18 mouse cellular contexts compared by ENCODE assay signal in the genomic region with DNA sequence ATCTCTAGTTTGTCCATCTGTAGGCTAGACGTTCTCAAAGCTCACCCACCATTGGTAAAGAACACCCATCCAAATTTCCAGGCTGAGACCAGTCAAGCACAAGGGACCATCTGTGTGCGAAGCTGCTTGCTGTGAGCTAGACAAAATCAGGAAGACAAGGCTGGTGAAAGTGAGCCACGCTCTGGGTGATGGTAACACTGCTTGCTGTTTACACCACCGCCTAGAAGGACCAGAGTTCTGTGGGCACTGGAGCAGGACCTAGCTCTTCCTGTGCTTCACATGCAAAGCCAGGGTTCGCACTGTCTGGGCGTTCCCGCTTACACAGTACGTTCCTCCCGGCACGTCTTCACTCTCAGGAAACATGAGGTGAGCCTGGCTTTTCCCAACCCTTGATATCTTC. TPM values are rescaled to one million over a fixed set of nuclear protein-coding genes. Genes with fewer than 3 reads are reported as not detected.
DNase-seq lines count a peak whose midpoint lies in the region; ATAC-seq and TF ChIP-seq lines count a peak whose summit lies in the region.
"Had no signal": no experiment of that assay in that cellular context is flagged by ENCODE, and none has a peak within 500 bp of the region (broad histone marks: within the 10 kb centered on the region; RNA-seq: fewer than 3 reads in every experiment).

No protein-coding gene starts in this region.

- no peaks in the 10 kb centered on the region for H3K27me3 ChIP-seq in CH12.LX (replicated peaks)
- H3K27me3 ChIP-seq in liver, embryonic 15.5 days: no peaks in the 10 kb centered on the region
- H3K27me3 ChIP-seq: limb, embryonic 12.5 days; neural tube, embryonic 12.5 days had no signal

- ATAC-seq in liver, embryonic 15.5 days (ENCODE audit: insufficient read depth): no peak
- ATAC-seq in frontal cortex, adult (ENCODE audit: low TSS enrichment): no peak

- TF ChIP-seq CTCF in layer of hippocampus, adult 2 months (conservative IDR thresholded peaks at IDR 0.05): no peak
- no peak for TF ChIP-seq CTCF in CH12.LX (conservative IDR thresholded peaks at IDR 0.05 in 1 of 2, IDR thresholded peaks at IDR 0.05 in 1 of 2; ENCODE audit: low read depth in 2 of 2, low read length in 2 of 2)

- no peak overlapping the region for H3K4me2 ChIP-seq in CH12.LX (ENCODE audit: insufficient read depth, low read depth, poor library complexity, severe bottlenecking)
- no peak overlapping the region for H3K4me2 ChIP-seq in liver, embryonic 15.5 days
- H3K4me2 ChIP-seq: heart, embryonic 11.5 days; limb, embryonic 12.5 days; neural tube, embryonic 12.5 days had no signal

- peaks cover 16 to 52% of the 10 kb centered on the region in 2 experiments for H3K4me1 ChIP-seq in CH12.LX (ENCODE audit: control insufficient read depth in 1 of 2, insufficient read depth in 2 of 2)
- H3K4me1 ChIP-seq in liver, embryonic 15.5 days (replicated peaks): peaks cover 53% of the 10 kb centered on the region

- dilution Hi-C loops in CH12.LX (cut with MboI; ENCODE audit: extremely low pct_ligation_motif_present, extremely low pct_unique_long_range_greater_than_20kb, low sequenced_read_pairs): no loop called here

- no peak for TF ChIP-seq EP300 in CH12.LX (IDR thresholded peaks at IDR 0.05; ENCODE audit: low read length)

- TF ChIP-seq RAD21 in CH12.LX (IDR thresholded peaks at IDR 0.05; ENCODE audit: low read depth, low read length): no peak

- in situ Hi-C loops in CH12.LX (cut with MboI; ENCODE audit: low pct_ligation_motif_present, low pct_unique_long_range_greater_than_20kb, low sequenced_read_pairs): no loop called here

- H3K9ac ChIP-seq in CH12.LX (ENCODE audit: insufficient read depth, low read depth): no peak overlapping the region
- H3K9ac ChIP-seq in liver, embryonic 15.5 days: no peak overlapping the region
- H3K9ac ChIP-seq: limb, embryonic 12.5 days; neural tube, embryonic 12.5 days had no signal

- peak overlapping the region; percentile 46; the same call in 1 of the 2 replicates for H3K27ac ChIP-seq in layer of hippocampus, adult 2 months
- no peak overlapping the region for H3K27ac ChIP-seq in CH12.LX (ENCODE audit: insufficient read depth, low read depth)
- peak overlapping the region; percentile 71; the same call in 1 of the 2 replicates for H3K27ac ChIP-seq in liver, embryonic 15.5 days (replicated peaks)
- H3K27ac ChIP-seq: limb, embryonic 12.5 days; neural tube, embryonic 12.5 days had no signal

- no peaks in the 10 kb centered on the region for H3K36me3 ChIP-seq in CH12.LX (replicated peaks in 1 of 2; ENCODE audit: control insufficient read depth in 1 of 2, insufficient read depth in 1 of 2, low read length in 1 of 2)
- 0 out of 2 replicates have a peak, but pooled peaks cover 9% of the 10 kb centered on the region for H3K36me3 ChIP-seq in liver, embryonic 15.5 days (replicated peaks)
- H3K36me3 ChIP-seq: limb, embryonic 12.5 days; neural tube, embryonic 12.5 days had no signal

- no peaks in the 10 kb centered on the region for H3K79me2 ChIP-seq in CH12.LX (replicated peaks; ENCODE audit: control insufficient read depth, extremely low read depth, insufficient read depth, poor library complexity, severe bottlenecking)

- no peak for DNase-seq in layer of hippocampus, adult 2 months (ENCODE audit: low spot score in 2 of 2)
- no peak for DNase-seq in layer of hippocampus, adult 11-12 months (ENCODE audit: low spot score)
- peak; percentile 69 for DNase-seq in CH12.LX (ENCODE audit: extremely low read depth)
- peak; percentile 43 to 58 for DNase-seq in cerebellum, adult 18-20 months
- DNase-seq in left cerebral cortex, adult 8-10 months (ENCODE audit: low spot score in 2 of 2): no peak
- DNase-seq in thymus, postnatal 25 days: no peak
- DNase-seq: adrenal gland, postnatal 25 days; heart, postnatal 4 days; kidney, adult 8-10 months; right cerebral cortex, postnatal 25 days; thymus, postnatal 36 days had no signal

- WGBS in liver, embryonic 15.5 days (ENCODE audit: insufficient replicate concordance): 79% methylated on average over 10 of the region's 10 CpGs

- no peak for TF ChIP-seq POLR2A in CH12.LX (IDR thresholded peaks at IDR 0.05; ENCODE audit: low read depth, low read length)

- no peak overlapping the region for H3K4me3 ChIP-seq in layer of hippocampus, adult 2 months
- peak overlapping the region in 1 of 3 experiments; percentile 21 for H3K4me3 ChIP-seq in CH12.LX (replicated peaks in 1 of 3; ENCODE audit: low read depth in 2 of 3, low read length in 2 of 3, poor library complexity in 1 of 3)
- H3K4me3 ChIP-seq in liver, embryonic 15.5 days (replicated peaks): no peak overlapping the region
- H3K4me3 ChIP-seq: limb, embryonic 12.5 days; megakaryocyte, embryonic 14.5 days; neural tube, embryonic 12.5 days had no signal

- no peaks in the 10 kb centered on the region for H3K9me3 ChIP-seq in CH12.LX (replicated peaks; ENCODE audit: low read length)
- H3K9me3 ChIP-seq in liver, embryonic 15.5 days (replicated peaks): no peaks in the 10 kb centered on the region
- H3K9me3 ChIP-seq: limb, embryonic 12.5 days; megakaryocyte, embryonic 14.5 days; neural tube, embryonic 12.5 days had no signal

TF ChIP-seq in CH12.LX, 34 proteins besides CTCF, POLR2A, EP300 and RAD21:
- TF ChIP-seq NRF1 (IDR thresholded peaks at IDR 0.05; ENCODE audit: low read depth, low read length) (no peak), MXI1 (IDR thresholded peaks at IDR 0.05; ENCODE audit: low read depth, low read length) (no peak), BHLHE40 (IDR thresholded peaks at IDR 0.05; ENCODE audit: low read depth, low read length) (0 out of 2 replicates have a peak, but pooled peaks have one; percentile 35), ETS1 (conservative IDR thresholded peaks at IDR 0.05; ENCODE audit: low read depth, low read length) (peak; percentile 44; the same call in 1 of the 2 replicates), JUND (conservative IDR thresholded peaks at IDR 0.05; ENCODE audit: low read depth, low read length) (no peak), MAX (IDR thresholded peaks at IDR 0.05; ENCODE audit: low read length) (peak; percentile 67; the same call in 1 of the 2 replicates)

RNA-seq across cellular contexts. Expression of gene St6galnac3, which starts 42.7 kb away (rescaled TPM):
- 10 to 100 TPM; 25.9 to 27.4 TPM for total RNA-seq in layer of hippocampus, adult 2 months (2021)
- total RNA-seq in CH12.LX (2012; rRNA removed): 0.08 and 0.13 TPM in 2 replicates
- total RNA-seq in CH12.LX (2014; rRNA removed): 0.38 and 0.43 TPM in 2 replicates
- 0.25 and 1.1 TPM in 2 replicates for polyA plus RNA-seq in CH12.LX (2012; ENCODE audit: insufficient read length, low read depth)
- polyA plus RNA-seq in liver, embryonic 15.5 days (2015; fragmentation: Nextera tagmentation; extraction: Ambion mirVana): 10.1 and 10.2 TPM in 2 replicates
- 10 to 100 TPM; 19.2 to 25.5 (median 24.8) TPM for total RNA-seq in left cerebral cortex, adult 8-10 months (2022)
- polyA plus RNA-seq: C2C12 had no signal

Comparison
In these comparisons a context has a peak if more than half of its experiments do, and no peak if none do; other contexts are left out.
1. DNase-seq: peak in CH12.LX (single experiment) and cerebellum, adult 18-20 months (2 of 2); none in layer of hippocampus, adult 2 months (0 of 2), layer of hippocampus, adult 11-12 months (single experiment), left cerebral cortex, adult 8-10 months (0 of 2) and thymus, postnatal 25 days (single experiment).
2. RNA of gene St6galnac3, which starts 42.7 kb away (total RNA-seq): 25.9 to 27.4 TPM in layer of hippocampus, adult 2 months and 19.2 to 25.5 TPM in left cerebral cortex, adult 8-10 months; 0.08 to 0.43 TPM in CH12.LX; every median in the first group is over 10 times any median in the second.